Mouse (Mus musculus): ENCODE data around the gene Bpifc.

Gene Bpifc

GRCm38 (mm10) chr10:85971826-85972225, 39.9 kb downstream of the Bpifc start:
- no peak for TF ChIP-seq GATA4 (IDR thresholded peaks at IDR 0.05; ENCODE audit: insufficient replicate concordance, low read length)

GRCm38 (mm10) chr10:85969894-85970620, 41.6 kb downstream of the Bpifc start:
- no peak for TF ChIP-seq GATA4 (IDR thresholded peaks at IDR 0.05; ENCODE audit: insufficient replicate concordance, low read length)

- TF ChIP-seq GATA4 (IDR thresholded peaks at IDR 0.05; ENCODE audit: insufficient replicate concordance, low read length) = no peak
Measured at GRCm38 (mm10) chr10:85968731-85969130, 43.0 kb downstream of the Bpifc start.

GRCm38 (mm10) chr10:85968157-85968634, 43.5 kb downstream of the Bpifc start:
- TF ChIP-seq GATA4 (IDR thresholded peaks at IDR 0.05; ENCODE audit: insufficient replicate concordance, low read length) = no peak

- no peak for TF ChIP-seq GATA4 (IDR thresholded peaks at IDR 0.05; ENCODE audit: insufficient replicate concordance, low read length)
Measured at GRCm38 (mm10) chr10:85967411-85968156, 44.1 kb downstream of the Bpifc start.

- no peak for TF ChIP-seq GATA4 (IDR thresholded peaks at IDR 0.05; ENCODE audit: insufficient replicate concordance, low read length)
Measured at GRCm38 (mm10) chr10:85966476-85966875, 45.2 kb downstream of the Bpifc start.

- no peak for TF ChIP-seq GATA4 (IDR thresholded peaks at IDR 0.05; ENCODE audit: insufficient replicate concordance, low read length)
Measured at GRCm38 (mm10) chr10:85964316-85964715, 47.4 kb downstream of the Bpifc start.

GRCm38 (mm10) chr10:85962897-85963296, 48.8 kb downstream of the Bpifc start:
- no peak for TF ChIP-seq GATA4 (IDR thresholded peaks at IDR 0.05; ENCODE audit: insufficient replicate concordance, low read length)

GRCm38 (mm10) chr10:85957464-85957950, 54.2 kb downstream of the Bpifc start, which contains the start of gene Rtcb:
Gene Rtcb (minus strand): TSS chr10:85957823.
- peak; percentile 54; the same call in 1 of the 2 replicates for TF ChIP-seq GATA4 (IDR thresholded peaks at IDR 0.05; ENCODE audit: insufficient replicate concordance, low read length)

- TF ChIP-seq GATA4 (IDR thresholded peaks at IDR 0.05; ENCODE audit: insufficient replicate concordance, low read length) = no peak
Measured at GRCm38 (mm10) chr10:85956871-85957419, 54.8 kb downstream of the Bpifc start.

GRCm38 (mm10) chr10:85954429-85954828, 57.3 kb downstream of the Bpifc start:
- TF ChIP-seq GATA4 (IDR thresholded peaks at IDR 0.05; ENCODE audit: insufficient replicate concordance, low read length) = no peak

GRCm38 (mm10) chr10:85953401-85953800, 58.3 kb downstream of the Bpifc start:
- TF ChIP-seq GATA4 (IDR thresholded peaks at IDR 0.05; ENCODE audit: insufficient replicate concordance, low read length) = no peak

GRCm38 (mm10) chr10:85951765-85952443, 59.8 kb downstream of the Bpifc start:
- TF ChIP-seq GATA4 (IDR thresholded peaks at IDR 0.05; ENCODE audit: insufficient replicate concordance, low read length) = no peak

GRCm38 (mm10) chr10:85948483-85949196, 63.1 kb downstream of the Bpifc start:
- no peak for TF ChIP-seq GATA4 (IDR thresholded peaks at IDR 0.05; ENCODE audit: insufficient replicate concordance, low read length)
